Mouse (Mus musculus): Measurements from ENCODE around the gene Galnt7.

Galnt7 gene

GRCm38 (mm10) chr8:57628787-57629664 is 23.8 kb downstream of the Galnt7 start:
- no peak for DNase-seq (ENCODE audit: low read depth, low spot score)

- DNase-seq (ENCODE audit: low read depth, low spot score): peak; percentile 36
These were observed 24.7 kb downstream of the Galnt7 start for GRCm38 (mm10) chr8:57627946-57628786.

GRCm38 (mm10) chr8:57623955-57624354 is 28.9 kb downstream of the Galnt7 start:
- no peak for DNase-seq (ENCODE audit: low read depth, low spot score)

DNA sequence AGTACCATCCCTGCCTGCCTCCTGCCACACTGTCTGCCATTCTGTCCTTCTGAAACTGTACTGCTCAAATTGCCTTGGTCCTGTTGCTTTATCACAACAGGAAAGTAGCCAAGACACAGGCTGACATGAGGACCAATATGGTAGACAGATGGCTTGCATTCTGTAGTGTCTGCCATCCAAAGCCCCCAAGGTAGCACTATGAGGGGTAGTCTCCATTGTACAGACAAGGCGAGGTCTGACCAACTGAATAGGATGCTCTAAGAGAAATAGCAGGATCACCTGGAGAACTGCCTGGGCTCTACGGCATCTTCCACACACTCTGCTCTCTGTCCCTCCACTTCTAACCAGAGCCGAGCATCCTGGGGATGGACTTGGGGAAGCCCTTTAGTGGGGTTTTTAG is 29.8 kb downstream of the Galnt7 start:
- no peak for DNase-seq (ENCODE audit: low read depth, low spot score)

- DNase-seq (ENCODE audit: low read depth, low spot score): no peak
These were observed 35.9 kb downstream of the Galnt7 start for GRCm38 (mm10) chr8:57616965-57617364.

DNA sequence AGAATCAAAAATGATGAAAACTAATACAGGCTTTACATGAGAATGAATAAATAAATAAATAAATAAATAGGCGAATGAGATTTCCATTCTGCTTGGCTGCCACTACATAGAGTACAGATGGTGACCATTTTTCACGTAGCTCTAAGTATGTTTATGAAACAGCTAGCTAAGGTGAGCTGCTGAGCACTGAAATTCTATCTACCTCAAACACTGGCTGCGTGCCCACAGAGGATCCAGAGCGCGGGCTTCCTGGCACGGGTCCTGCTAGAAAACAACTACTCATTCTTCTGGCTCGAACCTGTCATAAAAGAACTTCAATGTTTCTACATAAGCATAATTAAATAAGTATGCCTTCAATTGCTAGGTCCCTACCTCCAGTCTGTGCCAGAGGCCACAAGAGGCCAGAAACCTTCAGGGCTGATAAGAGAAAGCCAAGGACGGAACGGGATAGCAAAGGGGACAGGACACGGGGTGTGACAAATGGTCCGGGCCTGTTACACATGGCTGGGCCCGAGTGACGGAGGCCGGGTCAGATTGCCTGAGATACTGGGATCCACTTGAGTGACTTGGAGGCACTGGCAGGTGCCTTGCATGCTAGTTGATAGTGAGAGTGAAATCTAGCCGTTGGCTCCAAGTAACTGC is 37.7 kb downstream of the Galnt7 start:
- DNase-seq (ENCODE audit: low read depth, low spot score): peak; percentile 17

- no peak for DNase-seq (ENCODE audit: low read depth, low spot score)
These were observed 41.3 kb downstream of the Galnt7 start for GRCm38 (mm10) chr8:57611419-57611977.

- peak; percentile 75 for DNase-seq (ENCODE audit: low read depth, low spot score)
These were observed 42.0 kb downstream of the Galnt7 start for GRCm38 (mm10) chr8:57610706-57611418.

DNA sequence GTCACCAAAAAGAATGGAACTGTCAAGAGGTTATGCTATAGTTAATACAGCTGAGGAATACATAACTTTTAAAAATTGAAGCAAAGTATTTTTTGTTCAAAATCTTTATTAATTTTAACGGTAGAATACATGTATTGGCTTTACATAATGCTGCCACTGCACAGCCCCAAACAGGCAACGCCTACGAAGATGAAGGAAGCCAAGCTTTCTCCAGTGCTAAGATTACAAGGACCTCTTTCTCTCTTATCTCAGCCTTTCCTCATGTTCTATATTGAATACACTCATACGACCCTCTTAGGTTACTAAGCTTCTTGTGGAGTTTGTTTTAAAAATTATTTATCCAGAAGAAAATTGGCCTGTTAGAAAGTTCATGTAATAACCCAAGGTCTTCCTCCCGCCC is 50.3 kb downstream of the Galnt7 start:
- no peak for DNase-seq (ENCODE audit: low read depth, low spot score)

GRCm38 (mm10) chr8:57601987-57602418 is 50.8 kb downstream of the Galnt7 start:
- no peak for DNase-seq (ENCODE audit: low read depth, low spot score)

DNA sequence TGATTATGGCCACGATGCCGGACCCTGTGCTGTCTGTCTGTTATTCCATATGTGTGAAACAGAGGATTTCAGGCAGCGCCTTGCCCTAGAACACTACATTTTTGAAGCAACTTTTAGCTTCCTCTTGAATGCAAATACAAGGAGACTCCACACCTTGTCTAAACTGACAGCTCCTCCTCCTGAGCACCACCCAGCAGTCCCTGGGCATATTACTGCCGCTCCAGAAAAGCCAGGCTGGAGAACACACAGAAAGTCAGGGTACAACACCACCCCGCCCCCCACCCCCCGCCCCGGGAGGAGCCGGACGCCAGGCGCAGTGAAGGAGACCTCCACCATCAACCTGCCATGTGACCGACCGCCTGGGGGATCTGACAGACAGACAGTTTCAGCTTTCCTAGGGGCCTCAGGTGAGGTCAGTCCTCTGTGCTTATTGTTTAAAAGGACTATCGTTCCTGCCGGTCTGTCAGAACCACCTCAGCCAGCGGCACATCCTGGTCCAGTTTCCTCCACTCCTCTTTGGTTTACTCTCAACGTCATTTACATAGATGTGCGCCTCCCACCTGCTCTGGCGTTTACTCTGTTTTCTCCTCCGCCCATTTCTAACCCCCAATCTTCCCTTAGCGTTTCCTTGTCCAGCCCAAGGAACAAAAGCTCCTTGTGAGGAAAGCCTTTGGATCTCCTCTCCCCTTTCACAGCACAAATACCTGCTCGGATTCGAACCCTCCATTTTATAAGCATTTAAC is 52.8 kb downstream of the Galnt7 start:
- no peak for DNase-seq (ENCODE audit: low read depth, low spot score)

DNA sequence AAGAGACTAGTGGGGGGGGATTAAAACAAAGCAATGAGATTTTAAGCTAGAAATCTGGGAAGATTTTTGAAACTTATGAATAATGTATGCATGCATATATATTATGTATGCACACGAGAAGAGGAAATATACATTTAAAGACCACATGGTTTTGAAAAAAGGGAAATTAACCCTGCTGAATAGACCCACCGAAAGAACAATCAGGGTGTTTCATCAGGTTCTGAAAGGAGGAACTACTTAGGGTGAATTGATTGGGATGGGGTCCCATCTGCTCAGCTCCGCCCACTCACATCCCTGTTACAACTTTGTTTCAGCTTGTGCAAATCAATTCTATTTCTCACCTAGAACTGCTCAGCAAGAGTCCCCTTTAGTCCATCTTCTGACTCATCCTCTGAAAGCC is 57.0 kb downstream of the Galnt7 start:
- DNase-seq (ENCODE audit: low read depth, low spot score): no peak

DNA sequence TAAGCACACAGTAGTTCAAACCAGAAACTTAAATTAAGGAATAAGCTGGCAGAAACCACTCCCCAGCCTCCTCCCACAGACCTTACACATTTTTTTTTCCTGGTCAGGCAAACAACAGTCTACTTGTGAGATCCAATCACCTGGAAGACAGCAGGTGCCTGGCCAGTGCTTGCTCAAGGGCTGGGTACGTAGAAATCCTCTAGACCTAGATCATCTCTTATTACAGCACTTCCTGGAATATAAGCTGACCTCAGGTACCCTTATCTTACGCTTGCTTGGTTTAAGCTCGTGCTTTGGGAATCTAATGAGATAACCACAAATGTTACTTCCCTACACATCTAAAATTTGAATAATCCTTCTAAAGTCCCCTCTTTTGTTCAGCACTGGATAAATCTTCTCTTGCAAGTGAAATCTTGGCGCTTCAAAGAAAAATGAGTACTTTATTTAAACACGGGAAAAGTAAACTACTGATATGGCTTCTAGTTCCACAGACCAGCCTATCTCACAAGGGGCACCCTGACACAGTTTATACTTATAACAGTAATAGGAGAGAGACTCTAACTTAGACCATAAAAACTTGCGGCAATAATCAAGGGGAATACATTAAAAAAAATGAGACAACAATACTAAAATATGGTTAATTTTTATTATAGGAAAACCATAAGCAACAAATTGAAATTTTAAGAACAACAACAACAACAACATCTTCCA is 58.5 kb downstream of the Galnt7 start:
- DNase-seq (ENCODE audit: low read depth, low spot score): no peak

DNA sequence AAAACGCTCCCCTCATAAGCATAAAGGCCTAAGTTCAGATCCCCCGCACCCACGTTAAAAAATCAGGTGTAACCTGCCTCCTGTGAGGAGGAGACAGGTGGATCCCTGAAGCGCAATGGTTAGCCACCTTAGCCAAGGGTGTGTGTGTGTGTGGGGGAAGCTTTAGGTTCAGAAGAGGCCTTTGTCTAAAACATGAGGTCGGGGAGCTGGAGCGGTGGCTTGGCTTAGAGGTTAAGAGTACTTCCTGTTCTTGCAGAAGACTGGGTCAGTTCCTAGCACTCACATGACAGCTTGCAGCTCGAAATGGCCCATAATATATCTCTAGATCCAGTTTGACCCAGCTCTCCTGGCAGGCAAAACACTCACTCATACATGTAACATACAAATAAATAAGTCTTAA is 60.2 kb downstream of the Galnt7 start:
- DNase-seq (ENCODE audit: low read depth, low spot score): no peak

DNA sequence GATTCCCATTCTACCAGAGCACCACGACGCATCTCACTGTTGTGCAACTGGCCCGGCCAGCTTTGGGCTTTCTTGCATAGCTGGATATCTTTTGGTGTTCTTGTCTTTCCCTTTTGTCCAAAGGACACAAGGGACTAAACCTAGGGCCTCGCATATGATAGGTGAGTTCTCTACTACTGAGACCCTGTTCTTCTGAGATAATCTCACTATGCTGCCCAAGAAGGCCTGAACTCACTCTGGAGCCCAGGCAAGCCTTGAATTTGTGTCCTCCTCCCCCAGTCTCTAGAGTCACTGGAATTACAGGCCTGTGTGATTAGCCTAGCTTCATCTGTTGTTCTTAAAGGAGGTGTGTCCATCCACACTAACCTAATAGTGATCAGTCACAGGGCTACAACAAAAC is 61.2 kb downstream of the Galnt7 start:
- no peak for DNase-seq (ENCODE audit: low read depth, low spot score)

- no peak for DNase-seq (ENCODE audit: low read depth, low spot score)
These were observed 62.8 kb downstream of the Galnt7 start for GRCm38 (mm10) chr8:57590015-57590414.

GRCm38 (mm10) chr8:57589176-57589575 is 63.7 kb downstream of the Galnt7 start:
- DNase-seq (ENCODE audit: low read depth, low spot score): peak; percentile 97

DNA sequence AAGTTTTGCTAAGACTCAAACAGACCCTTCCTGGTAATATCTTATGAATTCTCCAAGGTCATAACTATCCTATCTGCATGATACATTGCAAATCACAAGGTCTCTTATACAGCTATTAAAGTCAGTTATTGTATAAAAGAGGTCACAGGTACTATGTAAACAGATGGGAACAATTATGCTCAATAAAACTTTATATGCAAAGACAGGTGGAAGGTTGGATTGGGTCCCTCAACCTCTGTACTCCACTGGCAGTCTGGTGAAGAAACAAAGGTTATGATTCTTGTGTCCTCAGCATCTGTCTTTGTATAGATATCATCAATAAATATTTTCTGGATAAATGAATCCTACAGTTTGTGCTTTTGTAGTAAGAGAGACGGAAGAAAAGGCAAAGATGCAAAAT is 64.2 kb downstream of the Galnt7 start:
- no peak for DNase-seq (ENCODE audit: low read depth, low spot score)

DNA sequence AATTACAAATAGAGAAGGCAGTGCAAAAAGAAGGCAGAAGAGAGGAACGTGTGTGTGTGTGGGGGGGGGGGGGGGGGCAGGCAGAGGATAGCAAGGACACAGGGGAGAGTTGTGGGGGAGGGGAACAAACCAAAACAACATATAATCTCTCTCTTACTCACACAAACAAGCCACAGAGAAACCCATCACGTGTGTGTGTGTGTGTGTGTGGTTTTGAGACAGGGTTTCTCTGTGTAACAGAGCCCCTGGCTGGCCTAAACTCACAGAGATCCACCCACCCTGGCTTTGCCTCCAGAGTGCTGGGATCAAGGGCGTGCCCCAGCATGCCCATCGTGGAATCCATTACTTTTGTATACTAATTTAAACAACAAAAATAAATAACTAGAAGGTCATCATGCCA is 66.2 kb downstream of the Galnt7 start:
- DNase-seq (ENCODE audit: low read depth, low spot score): peak; percentile 44

DNA sequence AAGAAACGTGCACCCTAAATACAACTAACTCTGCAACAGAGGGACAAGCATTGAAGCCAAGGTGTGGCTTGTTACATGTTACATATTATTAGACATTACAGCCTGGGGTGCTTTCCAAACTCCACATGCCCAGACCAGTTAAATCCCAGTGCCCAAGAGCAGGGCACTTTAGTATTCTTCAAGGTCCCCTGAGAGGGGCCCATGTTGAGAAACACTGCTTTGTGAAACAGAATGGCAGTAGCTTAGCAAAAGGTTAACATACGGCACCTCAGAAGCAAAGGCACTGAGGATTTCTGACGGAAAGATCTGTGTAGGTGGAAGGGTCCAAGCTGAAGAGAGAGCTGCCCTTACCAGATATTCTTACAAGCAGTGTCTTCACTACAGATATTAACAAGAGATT is 67.0 kb downstream of the Galnt7 start:
- no peak for DNase-seq (ENCODE audit: low read depth, low spot score)
